Mouse (Mus musculus) liver, postnatal 0 days (tissue): ENCODE results near the gene Mmp15. TPM values are rescaled to one million over a fixed set of nuclear protein-coding genes. Genes with fewer than 3 reads are reported as not detected.

ENCODE experiments used
- ATAC-seq: fragments of 200-750 bp; cut with Nextera tagmentation; 2 replicates; pipeline ENCODE4 v1.8.0; 2017; ENCODE audit warnings: mild to moderate bottlenecking, moderate library complexity
- DNase-seq: peaks from one replicate; pipeline ENCODE4 v3.0.0-alpha.2; 2016
- H3K27ac ChIP-seq: fragments of 300-500 bp; sonication (generic); 2 replicates; pipeline ENCODE4 v1.5.1; 2014; ENCODE audit warnings: antibody characterized with exemption, moderate library complexity, mild to moderate bottlenecking, low read depth
- H3K27me3 ChIP-seq: fragments of 300-500 bp; sonication (generic); 2 replicates; pipeline ENCODE4 v1.6.1; 2014; ENCODE audit warnings: low read length, control low read depth, mixed read lengths; ENCODE audit not compliant: insufficient read depth
- H3K36me3 ChIP-seq: fragments of 300-500 bp; sonication (generic); replicated peaks from 2 replicates; pipeline ENCODE4 v1.6.1; 2014; ENCODE audit warnings: mild to moderate bottlenecking, control low read depth, low read length, moderate library complexity, mixed read lengths; ENCODE audit not compliant: insufficient read depth
- H3K4me1 ChIP-seq: fragments of 300-500 bp; sonication (generic); 2 replicates; pipeline ENCODE4 v1.6.1; 2014; ENCODE audit warnings: antibody characterized with exemption, mild to moderate bottlenecking, control low read depth; ENCODE audit not compliant: insufficient read depth
- H3K4me2 ChIP-seq: fragments of 300-500 bp; sonication (generic); 2 replicates; pipeline ENCODE4 v1.6.1; 2014; ENCODE audit warnings: low read depth, mild to moderate bottlenecking, low read length, moderate library complexity, mixed read lengths
- H3K4me3 ChIP-seq: fragments of 300-500 bp; sonication (generic); 2 replicates; pipeline ENCODE4 v1.5.1; 2014; ENCODE audit warnings: low read depth, low read length
- H3K9ac ChIP-seq: fragments of 300-500 bp; sonication (generic); replicated peaks from 2 replicates; pipeline ENCODE4 v1.6.1; 2014; ENCODE audit warnings: mild to moderate bottlenecking, moderate library complexity
- H3K9me3 ChIP-seq: fragments of 300-500 bp; sonication (generic); 2 replicates; pipeline ENCODE4 v1.6.1; 2016; ENCODE audit warnings: mild to moderate bottlenecking, control low read depth, low read length, mixed read lengths
- CTCF ChIP-seq: sonication (generic); IDR thresholded peaks from 2 replicates; pipeline ENCODE4 v1.5.1; 2016; ENCODE audit warnings: antibody characterized with exemption, low read depth
- EP300 ChIP-seq: IDR thresholded peaks from 2 replicates; pipeline ENCODE4 v1.6.1; 2016; ENCODE audit warnings: antibody characterized with exemption, low read depth, mild to moderate bottlenecking
- WGBS: fragments of 180-500 bp; shearing (Covaris S2); extraction: QIAGEN DNeasy Blood & Tissue Kit; methylation state at CpG from one replicate; pipeline ENCODE4 v1.1.7; 2014; ENCODE audit not compliant: insufficient replicate concordance; 5-methylcytosine and 5-hydroxymethylcytosine counted together
- polyA plus RNA-seq: library from polyadenylated mRNA; unstranded; fragments of >200 nt; fragmentation: Nextera tagmentation; extraction: Ambion mirVana; gene quantifications from 2 replicates; pipeline ENCODE4 v1.2.1, GENCODE M21; 2015

Gene Mmp15
- polyA plus RNA-seq, 1 experiment from 2014 or later, result 0.66 TPM

DNA sequence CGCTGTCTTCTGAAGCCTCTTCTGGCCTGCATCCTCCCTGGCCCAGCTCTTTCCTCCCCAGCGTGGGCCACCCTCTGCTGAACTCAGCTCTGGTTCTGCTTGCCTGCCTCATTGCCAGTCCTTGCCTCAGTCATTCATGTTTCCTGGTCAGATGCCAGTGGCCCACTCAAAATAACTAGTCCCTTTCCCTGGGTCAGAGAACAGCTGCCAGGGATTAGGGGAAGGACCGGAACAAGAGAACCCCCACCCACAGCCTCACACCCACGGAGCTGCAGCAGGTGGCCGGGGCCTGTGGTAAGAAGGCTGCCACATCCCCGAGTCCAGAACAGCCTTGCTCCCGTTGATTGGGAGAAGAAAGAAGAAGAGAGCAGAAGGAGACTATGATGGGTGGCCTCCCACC lies 49.0 kb downstream of the Mmp15 start:
- no peak for DNase-seq
- Histone ChIP-seq H3K4me2 (no peak overlapping the region), H3K36me3 (no peaks in the 10 kb centered on the region), H3K4me3 (no peak overlapping the region), H3K27me3 (no peaks in the 10 kb centered on the region), H3K9me3 (no peaks in the 10 kb centered on the region), H3K9ac (no peak overlapping the region), H3K4me1 (no peaks in the 10 kb centered on the region; the same call in 1 of the 2 replicates), H3K27ac (no peak overlapping the region)
- no peak for ATAC-seq
- 74% methylated on average over 7 of the region's 7 CpGs for WGBS
- TF ChIP-seq EP300, result no peak
- TF ChIP-seq CTCF, result no peak

DNA sequence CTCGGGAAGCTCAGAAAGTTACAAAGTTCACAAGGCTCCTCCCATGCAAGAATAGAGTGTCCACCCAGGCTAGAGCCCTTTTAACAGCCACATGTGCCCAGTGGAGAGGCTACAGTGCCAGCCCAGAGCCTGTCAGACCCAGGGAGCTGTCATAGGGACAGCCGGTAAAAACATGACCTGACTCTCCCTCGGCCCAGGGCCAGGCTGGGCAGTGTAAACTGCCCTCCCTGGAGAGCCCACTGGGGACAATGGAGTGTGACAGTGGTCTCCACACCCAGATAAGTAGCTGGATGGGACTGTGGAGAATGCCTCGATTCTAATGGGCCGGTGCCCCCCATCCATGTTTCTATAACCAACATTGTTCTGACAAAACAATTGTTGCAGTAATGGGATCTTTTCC lies 57.5 kb downstream of the Mmp15 start:
- ATAC-seq, result no peak

DNA sequence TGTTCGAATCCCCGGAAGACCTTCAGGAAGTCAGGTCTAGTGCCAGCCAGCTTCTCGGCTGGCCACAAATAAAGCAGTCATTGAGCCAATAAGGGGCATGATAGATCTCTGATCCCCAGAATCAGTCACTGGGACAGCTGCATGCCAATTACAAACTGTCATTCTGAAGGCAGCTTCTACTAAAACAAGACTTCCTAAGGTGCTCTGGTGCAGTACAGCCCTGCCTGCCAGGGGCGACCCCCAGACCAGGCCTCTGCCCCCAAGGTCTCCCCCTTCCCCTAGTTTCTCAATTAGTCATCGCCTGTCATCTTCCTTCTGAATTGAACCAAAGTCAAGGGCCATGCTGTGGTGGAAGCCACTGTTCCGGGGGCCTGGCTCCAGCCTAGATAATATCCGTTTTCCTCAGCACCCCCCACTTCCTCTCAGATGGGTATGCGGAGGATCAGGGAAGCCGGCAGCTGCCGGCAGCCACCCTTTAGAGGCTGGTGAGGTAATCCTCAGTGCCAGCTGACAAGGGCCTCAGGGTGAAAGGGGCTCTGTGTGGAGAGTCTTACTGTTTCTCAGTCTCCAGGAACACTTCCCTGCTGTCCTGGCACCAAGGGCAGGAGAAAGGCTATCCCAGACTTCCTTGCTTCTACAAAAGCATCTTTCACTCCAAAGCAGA lies 59.4 kb downstream of the Mmp15 start:
- WGBS, result 37% methylated on average over 10 of the region's 10 CpGs
- no peak overlapping the region for H3K4me2 ChIP-seq
- no peak overlapping the region for H3K27ac ChIP-seq
- ATAC-seq (no peak; the same call in 1 of the 2 replicates), DNase-seq (no peak)
- no peaks in the 10 kb centered on the region for H3K27me3 ChIP-seq
- no peak overlapping the region for H3K9ac ChIP-seq
- H3K4me3 ChIP-seq, result no peak overlapping the region
- H3K36me3 ChIP-seq, result no peaks in the 10 kb centered on the region
- TF ChIP-seq EP300, result no peak
- TF ChIP-seq CTCF, result no peak
- H3K4me1 ChIP-seq, result peaks cover 2% of the 10 kb centered on the region; the same call in 1 of the 2 replicates
- H3K9me3 ChIP-seq, result no peaks in the 10 kb centered on the region

More for the DNA sequence above, 57.5 kb downstream of the Mmp15 start:
- Histone ChIP-seq H3K27ac (no peak overlapping the region), H3K27me3 (no peaks in the 10 kb centered on the region), H3K4me3 (no peak overlapping the region), H3K9ac (no peak overlapping the region), H3K4me2 (no peak overlapping the region), H3K4me1 (peaks cover 2% of the 10 kb centered on the region; the same call in 1 of the 2 replicates), H3K9me3 (no peaks in the 10 kb centered on the region), H3K36me3 (no peaks in the 10 kb centered on the region)
- no peak for DNase-seq
- TF ChIP-seq CTCF (no peak), EP300 (no peak)
- WGBS, result 60% methylated on average over 5 of the region's 5 CpGs

DNA sequence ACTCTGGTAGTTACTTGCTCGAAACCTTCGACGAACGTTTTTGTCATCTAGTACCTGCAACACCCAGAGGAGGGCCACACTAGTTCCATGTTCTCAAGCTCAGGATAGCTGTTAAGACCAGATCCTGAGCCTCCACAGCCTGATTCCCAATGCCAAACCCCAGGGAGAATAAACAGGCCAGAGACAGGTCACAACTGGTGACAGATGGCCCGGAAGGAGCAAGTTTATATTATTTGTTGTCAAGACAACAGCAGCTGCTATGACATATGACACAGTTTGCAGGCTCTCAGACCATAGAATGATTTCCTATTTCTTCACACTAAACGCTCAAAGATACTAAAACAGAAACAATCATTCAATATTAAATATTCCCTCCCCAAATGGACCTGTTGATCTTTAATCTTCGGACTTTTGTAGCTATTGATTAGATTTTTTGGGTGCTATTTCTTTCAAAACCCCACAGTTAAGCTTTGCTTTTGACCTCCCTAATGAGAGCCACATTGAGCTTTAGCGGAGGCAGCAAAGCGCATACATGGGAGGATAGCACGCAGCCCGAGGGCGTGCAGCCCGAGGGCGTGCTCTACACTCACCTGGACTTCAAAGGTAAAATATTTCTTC lies 70.2 kb downstream of the Mmp15 start:
- H3K36me3 ChIP-seq, result peaks cover 12% of the 10 kb centered on the region; the same call in 1 of the 2 replicates
- DNase-seq, result no peak
- no peak overlapping the region for H3K4me3 ChIP-seq
- no peaks in the 10 kb centered on the region for H3K9me3 ChIP-seq
- no peaks in the 10 kb centered on the region for H3K27me3 ChIP-seq
- WGBS, result 85% methylated on average over 14 of the region's 14 CpGs
- H3K27ac ChIP-seq, result 0 out of 2 replicates have a peak overlapping the region, but pooled peaks have one; percentile 8
- H3K4me2 ChIP-seq, result no peak overlapping the region
- TF ChIP-seq EP300 (no peak), CTCF (no peak)
- H3K4me1 ChIP-seq, result peaks cover 8% of the 10 kb centered on the region
- ATAC-seq, result no peak
- no peak overlapping the region for H3K9ac ChIP-seq

Other genes starting within 250 kb of the Mmp15 start
- gene Kifc3, start 149.5 kb upstream of the Mmp15 start, polyA plus RNA-seq, result 5.3 and 5.4 TPM in 2 replicates
- 0.08 and 0.29 TPM in 2 replicates for gene Cngb1, start 45.7 kb upstream of the Mmp15 start, polyA plus RNA-seq
- gene Tepp, start 41.7 kb upstream of the Mmp15 start, polyA plus RNA-seq, result not detected in 2 replicates
- gene Zfp319, start 20.3 kb upstream of the Mmp15 start, polyA plus RNA-seq, result 0.94 and 0.97 TPM in 2 replicates
- 10.9 and 12.0 TPM in 2 replicates for gene Usb1, start 20.0 kb upstream of the Mmp15 start, polyA plus RNA-seq
- gene Cfap20, start 82.6 kb downstream of the Mmp15 start, polyA plus RNA-seq, result 30.4 and 33.1 TPM in 2 replicates
- gene Csnk2a2, start 137.8 kb downstream of the Mmp15 start, polyA plus RNA-seq, result 3.8 and 4.7 TPM in 2 replicates
- not detected in 2 replicates for gene Ccdc113, start 181.8 kb downstream of the Mmp15 start, polyA plus RNA-seq
- not detected in 2 replicates for gene Prss54, start 224.1 kb downstream of the Mmp15 start, polyA plus RNA-seq